8 mouse cellular contexts compared by ENCODE assay signal in the genomic region with DNA sequence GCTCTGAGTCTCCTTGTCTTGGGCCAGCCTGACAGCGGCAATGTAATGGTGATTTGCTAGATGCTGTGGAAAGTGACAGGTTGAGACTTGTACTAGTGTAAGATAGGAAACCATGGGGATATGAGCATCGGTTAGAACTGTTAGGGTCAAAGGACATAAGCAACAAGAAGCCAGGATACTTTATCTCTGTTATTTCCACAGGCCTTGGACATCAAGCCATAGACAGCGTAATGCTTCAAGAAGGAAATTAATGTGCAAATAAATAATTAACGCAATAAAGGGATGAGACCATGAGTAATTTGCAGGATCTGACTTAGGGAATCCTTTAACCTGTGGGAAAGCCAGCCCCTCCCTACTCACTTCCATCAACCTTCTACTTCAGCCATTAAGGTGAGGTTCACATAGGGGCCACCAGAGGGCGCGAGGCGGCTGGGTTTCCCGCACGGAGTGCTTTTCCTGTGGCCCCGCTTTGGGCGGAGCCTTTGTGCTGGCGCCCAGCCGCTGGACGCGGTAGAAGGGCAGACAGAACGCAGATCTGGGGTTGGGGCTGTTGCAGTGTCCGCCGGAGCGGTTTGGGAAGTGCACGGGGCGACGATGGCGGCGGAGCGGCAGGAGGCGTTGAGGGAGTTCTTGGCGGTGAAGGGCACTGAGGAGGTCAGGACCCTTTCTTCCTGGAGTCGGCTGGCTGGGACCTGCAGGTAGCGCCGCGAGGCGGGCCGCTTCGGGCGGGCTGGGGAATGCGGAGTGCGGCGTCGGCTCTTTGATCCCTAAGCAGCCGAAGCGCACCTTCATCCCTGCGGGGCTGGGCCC.
DNase-seq lines count a peak whose midpoint lies in the region; ATAC-seq and TF ChIP-seq lines count a peak whose summit lies in the region.

No protein-coding gene starts in this region.

- DNase-seq in Patski (ENCODE audit: low read depth, low spot score) = no peak
- peak; percentile 74 to 76 for DNase-seq in cerebellum, postnatal 10 days
- peak; percentile 40 to 54 for DNase-seq in frontal cortex, postnatal 10 days (ENCODE audit: low spot score in 2 of 2)
- DNase-seq in layer of hippocampus, postnatal 25 days (ENCODE audit: extremely low spot score in 1 of 2, low spot score in 1 of 2) = peak; percentile 13 to 59
- peak; percentile 24 to 58 for DNase-seq in right cerebral cortex, adult 2 months (ENCODE audit: low spot score in 2 of 2)
- peak; percentile 17 for DNase-seq in urinary bladder, postnatal 10 days (ENCODE audit: low spot score)

- peak overlapping the region; percentile 56 for H3K9ac ChIP-seq in hindbrain, embryonic 12.5 days

- WGBS in hindbrain, embryonic 12.5 days = 9% methylated on average over 42 of the region's 42 CpGs
- 14% methylated on average over 39 of the region's 42 CpGs for WGBS in macrophage (ENCODE audit: missing documents)

- H3K4me2 ChIP-seq in hindbrain, embryonic 12.5 days (replicated peaks) = peak overlapping the region; percentile 58

- H3K9me3 ChIP-seq in hindbrain, embryonic 12.5 days (replicated peaks) = peaks cover 18% of the 10 kb centered on the region

- 0 out of 2 replicates have a peak, but pooled peaks cover 7% of the 10 kb centered on the region for H3K36me3 ChIP-seq in hindbrain, embryonic 12.5 days
- no peaks in the 10 kb centered on the region for H3K36me3 ChIP-seq in macrophage (ENCODE audit: inconsistent target)

- no peaks in the 10 kb centered on the region for H3K79me2 ChIP-seq in macrophage (ENCODE audit: inconsistent target)

- POLR2A ChIA-PET in Patski (lab: Charles Lee) = no interaction called here

- H3K27me3 ChIP-seq in Patski = no peaks in the 10 kb centered on the region
- no peaks in the 10 kb centered on the region for H3K27me3 ChIP-seq in hindbrain, embryonic 12.5 days

- H3K4me3 ChIP-seq in hindbrain, embryonic 12.5 days = peak overlapping the region; percentile 40
- H3K4me3 ChIP-seq in macrophage (ENCODE audit: inconsistent target) = peak overlapping the region; percentile 7; the same call in 1 of the 2 replicates

- 0 out of 2 replicates have a peak, but pooled peaks cover 5% of the 10 kb centered on the region for H3K4me1 ChIP-seq in hindbrain, embryonic 12.5 days

- in situ Hi-C loops in Patski (cut with MboI; ENCODE audit: low pct_unique_long_range_greater_than_20kb) = no loop called here

- peak; percentile 17 for TF ChIP-seq CTCF in Patski (IDR thresholded peaks at IDR 0.05)

- CTCF ChIA-PET in Patski (lab: Charles Lee) = no interaction called here

- H3K27ac ChIP-seq in hindbrain, embryonic 12.5 days = no peak overlapping the region
- no peak overlapping the region for H3K27ac ChIP-seq in macrophage

- peak; percentile 82 for ATAC-seq in Patski
- ATAC-seq in hindbrain, embryonic 12.5 days (ENCODE audit: low FRiP score) = peak; percentile 93
